Mouse (Mus musculus) layer of hippocampus, adult 18-20 months (tissue): Measurements from ENCODE around the gene Rnf130. TPM values are rescaled to one million over a fixed set of nuclear protein-coding genes. Genes with fewer than 3 reads are reported as not detected.

Source experiments
- DNase-seq, 2 experiments: peaks; one replicate each; pipeline ENCODE4 v3.0.0; 2022; ENCODE audit warnings: low spot score in 2 of 2
- total RNA-seq, 2 experiments: library from RNA; stranded (reverse); gene quantifications; 2 replicates each; pipeline ENCODE4 v1.2.3; 2021

Gene Rnf130
- total RNA-seq, 2 experiments from 2014 or later, result 79.9 to 80.8 TPM

- DNase-seq, result no peak
Measured at GRCm38 (mm10) chr11:50022085-50022484, 3.1 kb upstream of the Rnf130 start.

- no peak for DNase-seq
Measured at GRCm38 (mm10) chr11:50024445-50024832, 707 bp upstream of the Rnf130 start.

- no peak for DNase-seq
Measured at GRCm38 (mm10) chr11:50025721-50026520, 775 bp downstream of the Rnf130 start.

DNA sequence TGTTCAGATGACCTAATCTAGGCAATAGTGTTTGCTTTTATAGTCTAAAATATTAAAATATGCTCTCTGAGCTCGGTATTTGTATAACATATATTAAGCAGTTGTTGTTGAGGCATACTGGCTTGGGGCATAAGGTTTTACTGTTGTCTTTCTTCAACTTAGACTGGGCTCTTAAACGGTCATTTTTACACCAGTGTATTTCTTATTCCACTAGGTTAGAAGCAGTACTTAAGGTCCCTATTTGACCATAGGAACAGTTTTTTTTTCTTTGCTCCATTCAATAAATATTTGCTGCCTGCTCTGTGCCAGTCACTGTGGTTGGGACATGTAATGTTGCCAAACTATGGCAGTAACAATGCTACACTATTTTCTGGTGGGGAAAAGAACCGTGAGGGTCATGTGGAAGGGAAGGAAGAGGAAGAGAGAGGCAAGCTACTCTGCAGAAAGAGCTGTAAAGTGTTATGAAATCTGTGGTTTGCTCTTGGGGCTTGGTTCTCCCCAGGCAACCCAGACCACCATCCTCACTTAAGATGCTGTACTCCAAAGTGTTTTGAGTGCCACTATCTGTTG is 1.5 kb downstream of the Rnf130 start:
- no peak for DNase-seq

DNA sequence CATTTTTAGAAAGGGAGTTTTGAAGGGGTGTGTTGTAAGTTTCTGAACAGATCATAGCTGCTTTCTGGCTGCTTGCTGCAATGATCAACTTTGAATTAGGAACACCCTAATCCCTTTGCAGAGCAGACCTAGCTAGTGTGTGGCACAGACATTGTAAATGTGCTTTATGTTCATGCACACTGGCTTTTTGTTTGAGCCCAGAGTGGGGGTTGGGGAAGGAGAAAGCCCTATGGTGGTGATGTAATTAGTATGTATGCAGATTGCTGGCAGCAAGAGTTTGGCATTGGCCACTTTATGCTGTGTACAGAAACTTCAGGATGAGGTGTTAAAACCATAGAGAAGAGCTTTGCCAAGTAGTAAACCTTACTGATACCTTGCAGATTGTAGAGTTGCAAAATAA is 3.3 kb downstream of the Rnf130 start:
- DNase-seq, result no peak

DNA sequence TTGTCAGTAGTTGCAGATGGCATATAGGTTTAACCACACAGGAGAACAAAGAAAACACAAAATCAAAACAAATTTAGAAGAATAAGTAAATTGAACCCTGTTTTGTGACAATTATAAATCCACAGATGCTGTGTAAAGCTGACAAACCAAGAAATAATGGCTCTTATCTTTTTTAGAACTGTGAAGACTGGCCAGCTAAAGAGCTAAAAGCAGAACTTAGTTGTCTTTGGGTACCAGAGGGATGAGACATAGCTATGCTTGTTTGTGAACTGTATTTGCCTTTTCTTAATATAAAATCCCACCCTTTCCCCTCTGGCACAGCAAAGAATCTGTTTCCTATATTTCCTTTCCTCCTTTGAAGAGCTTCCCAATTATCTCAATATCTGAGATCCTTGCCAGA is 9.0 kb downstream of the Rnf130 start:
- DNase-seq, result no peak

- no peak for DNase-seq
Measured at GRCm38 (mm10) chr11:50035726-50036125, 10.6 kb downstream of the Rnf130 start.

DNA sequence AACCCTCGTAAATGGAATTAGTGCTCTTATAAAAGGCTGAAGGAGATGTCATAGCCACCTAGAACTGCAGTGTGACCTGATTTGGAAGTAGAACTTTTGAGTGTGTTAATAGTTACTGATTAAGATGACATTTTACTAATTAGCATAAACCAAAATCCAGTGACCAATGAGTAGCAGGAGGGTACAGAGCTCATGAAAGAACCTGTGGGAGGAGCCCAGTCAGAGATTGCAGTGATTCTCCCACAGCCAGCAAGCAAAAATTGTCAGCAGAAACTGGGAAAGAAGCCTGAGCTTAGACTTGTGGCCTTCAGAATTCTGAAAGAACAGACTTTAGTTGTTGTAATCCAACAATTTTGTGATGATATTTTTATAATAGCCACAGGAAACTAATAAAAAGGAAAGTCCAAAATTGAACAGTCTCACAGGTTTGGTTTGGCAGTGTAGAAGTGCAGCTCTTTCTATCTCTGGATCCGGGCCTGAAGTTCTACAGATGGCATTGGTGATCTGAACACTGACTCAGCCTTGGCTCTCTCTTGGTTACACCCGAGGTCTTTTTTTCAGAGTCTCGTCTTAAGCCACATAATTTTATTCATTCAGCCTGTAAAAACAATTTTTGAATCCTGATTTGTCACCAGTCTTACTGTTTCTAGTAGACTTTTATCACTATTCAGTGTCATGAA is 11.8 kb downstream of the Rnf130 start:
- peak in 1 of 2 experiments; percentile 60 for DNase-seq

DNA sequence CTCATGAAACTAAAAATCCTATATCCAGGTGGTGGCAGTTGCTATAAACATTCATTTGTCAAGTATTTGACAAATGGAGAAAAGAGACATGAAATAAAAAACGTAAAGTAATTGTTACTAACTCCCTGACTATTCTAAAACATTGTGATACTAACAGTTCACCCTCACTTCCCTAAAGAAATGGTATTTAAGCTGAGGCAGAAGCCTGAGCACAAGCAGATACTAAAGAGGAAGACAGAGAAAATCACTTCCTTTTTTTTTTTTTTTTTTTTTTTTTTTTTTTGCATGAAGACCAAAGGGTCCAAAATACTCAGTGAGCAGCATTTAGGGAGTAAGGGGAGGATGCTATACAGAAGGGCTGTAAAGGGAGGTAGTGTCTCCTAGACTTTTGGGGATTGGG is 13.6 kb downstream of the Rnf130 start:
- no peak for DNase-seq

DNA sequence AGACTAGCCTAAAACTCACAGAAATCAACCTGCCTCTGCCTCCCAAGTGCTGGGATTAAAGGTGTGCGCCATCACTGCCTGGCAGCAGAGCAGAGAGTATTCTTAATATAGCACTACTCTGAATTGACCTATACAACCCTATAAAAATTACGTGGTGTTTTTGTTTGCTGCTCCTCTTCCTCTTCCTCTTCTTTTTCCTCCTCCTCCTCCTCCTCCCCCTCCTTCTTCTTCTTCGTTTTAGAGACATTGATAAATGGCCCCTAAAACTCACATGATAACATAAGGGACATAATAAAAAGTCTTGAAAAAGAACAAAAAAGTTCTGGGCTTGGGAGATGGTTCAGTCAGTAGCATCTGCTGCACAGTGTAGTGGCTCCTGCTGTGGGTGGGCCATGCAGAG is 16.0 kb downstream of the Rnf130 start:
- DNase-seq, result no peak

DNA sequence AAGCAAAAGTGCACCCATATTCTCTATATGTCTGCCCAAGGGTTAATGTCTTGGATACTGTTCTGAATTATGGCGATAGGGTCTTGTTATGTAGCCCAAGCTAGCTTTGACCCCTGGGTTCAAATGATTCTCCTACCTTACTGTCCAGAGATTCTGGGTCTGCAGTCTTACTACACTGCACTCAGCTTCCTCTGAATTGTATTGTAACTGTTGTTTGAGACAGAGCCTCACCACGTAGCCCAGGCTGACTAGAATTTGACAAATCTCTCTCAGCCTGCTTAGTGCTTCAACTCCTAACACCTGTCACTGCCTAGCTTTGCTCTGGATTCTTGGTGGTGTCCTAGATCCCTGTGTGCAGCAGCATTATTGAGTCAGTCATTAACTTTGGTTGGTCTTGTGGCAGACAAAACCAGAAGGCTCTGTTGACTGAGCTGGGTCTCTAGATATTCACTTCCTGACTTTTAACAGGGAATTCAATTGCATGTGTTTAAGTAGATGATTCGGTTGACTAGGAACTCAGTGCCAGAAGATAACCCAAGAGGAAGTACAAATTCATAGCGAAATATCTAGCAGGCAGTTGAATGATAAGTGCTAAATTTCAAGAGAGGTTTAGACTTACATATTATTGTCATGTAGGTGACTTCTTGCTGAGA is 17.3 kb downstream of the Rnf130 start:
- no peak for DNase-seq

- DNase-seq, result no peak
Measured at GRCm38 (mm10) chr11:50044454-50044853, 19.3 kb downstream of the Rnf130 start.

DNA sequence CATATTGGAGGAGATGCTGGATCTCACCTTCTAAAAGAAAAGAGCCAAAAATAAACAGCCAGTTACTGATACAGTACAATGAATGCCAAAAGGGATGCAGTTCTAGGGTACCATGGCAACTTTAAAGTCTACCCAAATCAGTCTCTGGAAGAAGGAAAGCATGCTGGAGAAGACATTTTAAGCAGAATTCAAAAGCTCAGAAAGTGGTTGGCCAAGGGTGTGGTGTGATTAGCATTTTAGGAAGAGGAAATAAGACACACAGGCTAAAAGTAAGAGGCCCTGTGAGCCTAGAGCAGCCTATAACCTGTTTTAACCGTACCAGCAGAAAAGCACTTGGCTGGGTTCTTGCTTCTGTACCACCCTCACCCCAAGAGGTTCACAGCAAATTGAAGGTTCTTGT is 22.5 kb downstream of the Rnf130 start:
- no peak for DNase-seq

- DNase-seq, result no peak
Measured at GRCm38 (mm10) chr11:50048115-50048514, 23.0 kb downstream of the Rnf130 start.

DNA sequence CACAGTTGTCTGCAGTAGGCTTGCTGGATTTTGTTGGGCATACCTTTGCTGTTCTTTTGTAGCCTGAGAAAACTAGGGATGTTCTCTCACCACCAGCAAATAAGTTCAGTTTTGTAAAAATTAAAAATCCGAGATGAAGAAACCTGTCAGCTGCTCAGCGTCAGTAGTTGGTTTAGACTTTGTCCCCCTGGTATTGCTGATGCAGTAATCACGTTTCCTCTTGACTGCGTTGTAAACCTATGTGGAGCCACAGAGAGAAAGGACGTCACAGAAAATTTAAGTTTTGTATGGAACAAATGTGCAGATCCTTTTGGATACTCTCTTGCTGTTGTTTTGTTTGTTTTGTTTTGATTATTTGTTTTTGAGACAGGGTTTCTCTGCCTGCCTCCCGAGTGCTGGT is 25.2 kb downstream of the Rnf130 start:
- no peak for DNase-seq

GRCm38 (mm10) chr11:50057713-50058112 is 32.6 kb downstream of the Rnf130 start:
- no peak for DNase-seq

GRCm38 (mm10) chr11:50058277-50058676 is 33.1 kb downstream of the Rnf130 start:
- no peak for DNase-seq

GRCm38 (mm10) chr11:50059045-50059444 is 33.9 kb downstream of the Rnf130 start:
- no peak for DNase-seq

- DNase-seq, result no peak
Measured at GRCm38 (mm10) chr11:50062116-50062515, 37.0 kb downstream of the Rnf130 start.

GRCm38 (mm10) chr11:50066088-50066487 is 40.9 kb downstream of the Rnf130 start:
- no peak for DNase-seq

DNA sequence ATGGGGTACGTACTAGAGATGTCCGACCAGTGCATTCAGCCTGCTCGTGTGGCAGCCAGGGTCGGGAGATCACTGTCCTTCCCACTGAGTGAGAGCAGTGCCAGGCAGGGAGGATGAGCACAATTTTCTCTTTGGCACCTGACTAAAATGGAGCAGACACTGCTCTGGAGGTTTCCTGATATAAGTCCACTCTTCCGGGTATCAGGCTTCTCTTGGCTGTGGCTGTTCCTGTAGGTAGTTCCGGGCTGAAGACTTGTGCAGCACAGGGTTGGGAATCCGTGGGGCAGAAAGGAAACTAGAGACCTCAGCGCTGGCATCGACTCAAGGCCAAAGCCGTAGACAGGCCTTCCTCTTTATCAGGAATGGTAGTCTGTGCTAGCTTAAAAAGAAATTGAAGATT is 48.7 kb downstream of the Rnf130 start:
- no peak for DNase-seq

DNA sequence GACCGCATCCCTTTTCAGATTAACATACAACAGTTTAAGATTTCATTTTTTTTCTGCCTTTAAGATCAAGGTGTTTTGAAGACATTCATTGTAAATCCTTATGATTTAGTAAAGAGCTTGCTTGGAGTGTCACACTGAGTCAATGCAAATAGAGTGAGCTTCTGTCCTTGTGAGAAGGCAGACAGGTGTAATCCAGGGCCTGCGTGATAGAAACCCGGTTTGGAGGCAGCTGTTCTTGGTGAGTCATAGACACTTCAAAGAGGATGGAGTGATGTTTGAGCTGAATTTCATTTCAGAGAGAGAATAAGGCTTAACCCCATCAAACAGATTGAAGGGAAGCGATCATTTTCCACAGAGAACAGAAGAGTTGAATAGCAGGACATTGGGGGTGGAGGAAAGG is 51.6 kb downstream of the Rnf130 start:
- no peak for DNase-seq
